Mouse (Mus musculus): ENCODE measurements around the gene Ndufs4.

Gene Ndufs4

DNA sequence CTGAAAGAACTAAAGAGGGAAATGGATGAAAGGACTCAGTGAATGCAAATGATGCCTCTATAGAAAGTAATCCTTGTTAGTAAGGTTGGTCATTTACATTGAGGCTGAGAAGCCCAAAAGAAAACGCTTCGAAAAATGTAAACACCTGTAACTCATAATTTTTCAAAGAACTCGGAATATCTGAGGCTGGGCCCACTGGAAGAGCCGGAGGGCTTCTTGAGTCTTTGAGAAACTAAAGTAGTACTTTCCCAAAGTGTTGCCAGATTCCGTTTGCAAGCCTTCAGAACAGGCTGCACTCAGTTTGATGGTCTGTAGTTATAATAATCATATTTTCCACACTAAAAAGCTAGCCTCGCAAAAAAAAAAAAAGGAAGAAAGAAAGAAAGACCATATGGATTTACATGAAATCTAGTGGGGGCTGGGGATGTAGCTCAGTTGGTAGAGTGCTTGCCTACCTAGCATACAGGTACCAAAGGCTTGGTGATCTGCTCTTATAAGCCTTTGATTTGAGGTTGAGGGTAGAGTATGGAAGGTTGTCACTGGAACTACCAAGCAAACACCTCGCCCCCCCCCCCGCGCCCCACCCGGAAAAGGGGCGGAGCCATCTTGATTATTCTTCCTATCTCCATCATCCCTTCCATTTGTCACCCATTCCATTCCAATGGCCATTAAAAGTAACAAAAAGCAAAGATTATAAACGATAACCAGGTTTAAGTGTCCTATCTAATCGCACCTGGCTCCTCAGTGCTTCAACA is at the start of gene Ndufs4:
Ndufs4 (minus strand) TSS at position 48 of the 755 bp plus-strand sequence.
- peak; percentile 42 for ATAC-seq (ENCODE audit: low TSS enrichment)

DNA sequence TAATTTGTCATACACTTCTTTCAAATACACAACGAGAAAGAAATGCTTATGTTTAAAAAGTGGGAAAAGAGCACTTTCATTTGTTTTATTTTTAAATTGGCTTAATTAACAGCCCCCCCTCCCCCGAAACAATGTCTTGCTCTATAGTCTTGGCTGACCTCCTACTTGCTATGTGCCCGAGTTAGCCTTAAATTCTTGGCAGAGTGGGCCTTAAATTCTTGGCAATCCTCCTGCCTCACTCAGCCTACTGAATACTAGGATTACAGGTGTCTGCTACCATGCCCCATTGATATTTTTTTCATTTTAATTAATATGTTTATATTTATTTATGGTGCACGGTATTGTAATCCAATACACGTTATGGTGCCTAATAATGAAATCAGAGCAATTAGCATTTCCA is 44.4 kb upstream of the Ndufs4 start:
- no peak for ATAC-seq (ENCODE audit: low TSS enrichment)

DNA sequence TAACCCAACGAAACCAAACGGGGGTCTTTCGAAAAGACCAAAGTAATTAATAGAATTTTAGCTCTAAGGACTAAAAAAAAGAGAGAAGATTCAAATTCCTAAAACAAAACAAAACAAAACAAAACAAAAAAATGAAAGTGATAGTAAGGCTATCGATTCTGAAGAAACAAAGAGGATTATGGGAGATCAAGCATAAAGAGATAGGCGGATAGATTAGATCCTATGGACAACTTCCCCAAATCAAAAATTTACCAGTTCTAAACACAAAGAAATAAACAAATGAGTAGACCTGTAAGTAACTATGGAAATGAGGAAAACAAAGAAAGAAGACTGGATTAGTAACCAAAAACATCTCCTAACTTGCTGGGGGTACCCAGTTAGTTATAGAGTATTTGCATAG is 37.2 kb upstream of the Ndufs4 start:
- no peak for ATAC-seq (ENCODE audit: low TSS enrichment)

DNA sequence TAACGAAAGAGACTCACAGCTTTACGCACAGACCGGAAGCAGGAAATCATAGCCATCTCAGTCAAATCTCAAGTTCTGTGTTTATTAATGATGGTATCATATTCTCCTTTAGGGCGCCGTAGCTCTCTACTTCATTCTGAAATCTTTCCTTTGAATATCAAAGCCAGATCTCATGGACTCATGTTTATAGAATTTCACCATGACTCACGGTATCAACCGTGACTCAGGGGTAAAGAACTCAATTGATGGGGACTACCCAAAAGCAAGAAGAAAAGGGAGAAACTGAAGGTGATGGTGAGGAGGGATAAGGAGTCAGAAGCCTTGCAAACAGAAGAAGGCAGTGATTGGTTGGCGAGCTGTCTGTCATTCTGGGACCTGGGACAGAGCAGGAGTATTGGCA is 32.2 kb upstream of the Ndufs4 start:
- ATAC-seq (ENCODE audit: low TSS enrichment): no peak

DNA sequence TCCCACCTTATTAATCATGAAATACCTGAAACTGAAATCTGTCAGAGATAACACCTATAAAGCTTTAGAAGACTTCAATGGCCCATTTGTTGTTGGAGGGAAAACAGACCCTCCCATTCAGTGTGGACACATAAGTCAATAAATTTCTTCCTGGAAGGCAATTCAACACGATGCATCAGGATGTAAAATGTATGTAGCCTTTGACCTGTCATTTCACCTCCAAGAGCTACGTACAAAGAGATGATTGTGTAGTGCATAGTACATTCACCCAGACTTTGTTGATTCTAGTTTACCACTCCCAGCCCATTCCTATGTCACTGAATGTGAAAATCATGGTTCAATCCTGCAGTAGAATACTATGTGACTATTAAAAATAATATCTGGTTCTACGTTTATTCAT is 31.3 kb upstream of the Ndufs4 start:
- no peak for ATAC-seq (ENCODE audit: low TSS enrichment)

DNA sequence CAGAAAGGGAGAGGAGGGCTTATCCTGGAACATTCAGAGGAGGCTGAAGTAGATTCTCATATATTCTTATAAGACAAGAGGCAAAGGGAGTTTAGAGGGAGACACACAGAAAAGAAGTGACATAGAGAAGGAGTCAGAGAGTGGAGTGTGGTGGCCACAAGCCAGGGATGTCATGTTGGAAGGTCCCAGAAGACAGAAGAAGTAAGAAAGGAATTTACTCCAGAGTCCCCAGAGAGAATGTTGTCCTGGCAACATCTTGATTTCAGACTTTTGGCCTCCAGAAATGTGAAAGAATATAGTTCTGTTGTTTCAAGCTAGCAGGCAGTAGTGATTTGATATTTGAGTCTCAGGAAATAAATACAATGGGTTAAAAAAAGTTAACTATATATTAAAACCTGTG is 24.3 kb upstream of the Ndufs4 start:
- no peak for ATAC-seq (ENCODE audit: low TSS enrichment)

DNA sequence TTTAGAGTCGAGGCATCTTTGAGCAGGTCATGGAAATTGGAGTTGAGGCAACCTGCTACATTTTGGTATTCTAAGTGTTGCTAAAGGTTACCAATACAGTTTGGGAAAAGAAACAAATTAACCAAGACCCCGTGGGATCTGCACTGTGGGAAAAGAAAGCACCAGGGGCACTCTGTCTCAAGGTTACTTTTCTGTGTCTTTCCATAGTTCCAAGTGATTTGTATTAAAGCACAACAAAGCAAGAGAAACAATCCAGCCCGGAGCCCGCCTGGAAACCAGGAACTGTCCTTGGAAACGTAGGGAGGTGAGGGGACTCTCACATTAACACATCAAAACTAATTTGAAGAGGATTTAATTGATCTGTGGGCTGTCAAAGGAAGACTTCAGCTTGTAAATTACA is 18.8 kb upstream of the Ndufs4 start:
- ATAC-seq (ENCODE audit: low TSS enrichment): no peak

DNA sequence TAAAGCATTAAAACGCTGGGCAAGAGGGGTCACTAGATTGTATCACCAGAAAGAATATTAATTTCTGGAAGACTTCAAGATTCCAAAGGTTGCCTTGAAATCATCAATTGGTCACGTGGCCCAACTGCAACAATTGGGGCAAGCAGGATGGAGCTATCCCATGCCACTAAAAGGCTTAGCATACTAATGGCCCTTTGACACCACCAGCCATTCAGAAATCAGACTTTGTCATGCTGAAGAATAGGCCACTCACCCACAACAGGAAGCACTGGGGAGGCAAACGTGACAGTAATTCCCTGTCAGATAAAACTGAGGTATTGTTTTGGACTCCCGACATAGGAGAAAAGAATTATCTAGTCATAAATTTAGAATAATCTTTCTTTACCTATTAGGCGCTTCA is 18.4 kb upstream of the Ndufs4 start:
- no peak for ATAC-seq (ENCODE audit: low TSS enrichment)

DNA sequence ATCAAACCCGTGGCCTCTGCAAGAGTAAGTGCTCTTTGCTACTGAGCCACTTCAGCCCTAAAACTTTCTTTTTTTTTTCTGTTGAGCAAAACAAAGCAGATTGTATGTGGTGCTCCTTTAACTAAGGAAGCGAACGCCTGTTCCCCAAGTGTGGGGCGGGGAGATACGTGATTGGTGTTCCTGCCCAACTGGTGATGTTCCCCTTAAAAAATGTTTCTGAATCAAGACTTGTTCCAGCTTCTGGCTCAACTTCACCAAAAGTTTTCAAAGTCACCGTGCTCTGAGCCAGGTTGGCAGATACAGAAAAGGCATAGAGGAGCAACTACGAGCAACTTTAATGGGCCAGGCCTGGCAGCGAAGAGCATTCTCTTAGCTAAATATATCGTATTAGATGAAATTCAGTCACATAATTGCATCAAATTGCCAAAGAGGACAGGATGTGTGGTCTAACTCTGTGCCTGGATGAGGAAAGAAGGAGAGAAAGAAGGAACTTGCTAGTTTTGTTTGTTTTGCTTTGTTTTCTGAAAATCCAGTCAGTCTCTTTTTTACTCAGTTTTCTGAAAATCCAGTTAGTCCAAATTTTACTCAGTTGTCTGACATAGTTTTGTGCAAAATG is 17.1 kb upstream of the Ndufs4 start:
- no peak for ATAC-seq (ENCODE audit: low TSS enrichment)

DNA sequence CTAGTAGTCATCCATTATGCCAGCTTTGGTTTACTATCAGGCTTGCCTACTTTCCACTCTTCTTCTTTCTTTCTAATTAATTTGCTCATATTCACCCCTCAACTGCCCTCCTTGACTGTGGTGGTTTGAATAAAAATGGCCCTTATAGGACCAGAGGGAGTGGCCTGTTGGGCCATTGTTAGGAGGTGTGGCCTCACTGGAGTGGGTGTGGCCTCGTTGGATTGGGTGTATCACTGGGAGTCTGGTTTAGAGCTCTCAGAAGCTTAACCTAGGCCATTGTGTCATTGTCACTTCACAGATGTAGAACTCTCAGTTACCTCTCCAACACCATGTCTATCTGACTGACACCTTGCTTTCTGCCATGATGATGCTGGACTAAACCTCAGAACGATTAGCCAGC is 10.8 kb upstream of the Ndufs4 start:
- ATAC-seq (ENCODE audit: low TSS enrichment): no peak

DNA sequence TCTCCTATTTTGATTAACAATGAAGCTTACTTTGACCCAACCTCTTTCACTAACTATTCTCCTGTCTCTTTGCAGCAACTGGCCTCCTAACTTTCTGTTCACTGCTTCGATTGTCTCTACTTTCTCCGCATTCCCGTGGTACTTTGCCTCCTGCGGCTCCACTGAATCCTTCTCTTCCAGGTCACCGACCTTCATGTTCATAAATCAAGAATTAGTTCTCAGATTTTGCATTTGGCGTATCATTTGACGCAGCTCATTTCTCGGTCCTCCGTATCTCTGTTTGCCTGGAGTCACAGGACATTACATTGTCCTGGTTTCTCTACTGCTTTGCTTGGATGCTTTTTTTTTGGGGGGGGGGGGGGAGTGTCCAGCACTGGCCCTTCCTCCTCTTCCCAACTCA is 9.2 kb upstream of the Ndufs4 start:
- no peak for ATAC-seq (ENCODE audit: low TSS enrichment)

DNA sequence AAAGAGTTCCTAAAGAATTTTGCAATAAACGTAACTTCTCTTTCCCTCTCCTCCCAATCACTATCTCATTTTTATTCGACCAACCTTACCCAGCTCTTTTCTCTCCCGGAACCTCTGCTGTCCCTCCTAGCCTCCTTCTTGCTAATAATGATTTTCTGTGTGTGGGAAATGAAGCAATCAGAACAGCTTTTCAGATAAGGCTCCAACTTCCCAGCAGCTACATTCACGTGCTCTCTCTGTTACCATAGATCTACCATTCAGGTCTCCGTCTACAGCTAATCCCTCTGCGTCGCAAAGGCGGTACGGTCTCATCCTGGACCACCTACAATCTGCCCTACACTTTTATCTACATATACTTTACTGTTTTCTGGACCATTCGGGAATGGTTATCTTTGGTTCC is 8.8 kb upstream of the Ndufs4 start:
- ATAC-seq (ENCODE audit: low TSS enrichment): no peak

DNA sequence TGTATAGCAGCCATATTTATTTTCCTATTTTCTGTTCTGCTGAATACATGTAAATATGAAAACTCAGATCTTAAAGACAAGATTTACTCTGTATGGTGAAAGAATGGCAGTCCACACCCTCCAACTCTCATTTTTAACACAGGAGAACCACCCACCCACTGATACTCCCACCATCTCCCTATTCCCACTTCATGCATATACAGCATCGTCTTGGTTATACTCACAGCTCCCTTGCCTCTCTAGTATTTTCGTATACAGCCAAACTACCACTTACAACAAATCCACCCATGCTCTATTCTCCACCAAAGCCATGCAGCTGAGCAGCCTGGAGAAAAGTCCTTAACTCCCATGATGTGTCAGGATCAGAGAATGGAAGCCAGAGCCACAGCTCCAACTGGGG is 6.7 kb upstream of the Ndufs4 start:
- ATAC-seq (ENCODE audit: low TSS enrichment): peak; percentile 85

DNA sequence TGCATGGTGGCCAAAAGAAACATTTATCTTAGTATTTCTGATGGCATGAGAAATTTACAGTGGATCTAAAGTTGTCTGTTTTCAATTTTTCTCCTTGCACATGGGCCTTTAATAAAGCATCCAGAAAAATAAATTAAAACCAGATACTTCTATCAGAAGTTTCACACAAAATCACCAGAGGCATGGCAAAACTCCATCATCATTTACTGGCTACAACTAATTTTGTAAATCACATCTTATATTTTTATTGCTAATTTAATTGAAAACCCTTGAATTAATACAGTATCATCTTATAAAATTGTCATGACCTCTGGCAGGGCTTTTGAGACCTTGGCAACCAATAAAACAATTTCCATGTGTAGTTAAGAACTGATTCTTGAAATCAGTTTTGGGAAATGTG is 4.4 kb upstream of the Ndufs4 start:
- no peak for ATAC-seq (ENCODE audit: low TSS enrichment)

DNA sequence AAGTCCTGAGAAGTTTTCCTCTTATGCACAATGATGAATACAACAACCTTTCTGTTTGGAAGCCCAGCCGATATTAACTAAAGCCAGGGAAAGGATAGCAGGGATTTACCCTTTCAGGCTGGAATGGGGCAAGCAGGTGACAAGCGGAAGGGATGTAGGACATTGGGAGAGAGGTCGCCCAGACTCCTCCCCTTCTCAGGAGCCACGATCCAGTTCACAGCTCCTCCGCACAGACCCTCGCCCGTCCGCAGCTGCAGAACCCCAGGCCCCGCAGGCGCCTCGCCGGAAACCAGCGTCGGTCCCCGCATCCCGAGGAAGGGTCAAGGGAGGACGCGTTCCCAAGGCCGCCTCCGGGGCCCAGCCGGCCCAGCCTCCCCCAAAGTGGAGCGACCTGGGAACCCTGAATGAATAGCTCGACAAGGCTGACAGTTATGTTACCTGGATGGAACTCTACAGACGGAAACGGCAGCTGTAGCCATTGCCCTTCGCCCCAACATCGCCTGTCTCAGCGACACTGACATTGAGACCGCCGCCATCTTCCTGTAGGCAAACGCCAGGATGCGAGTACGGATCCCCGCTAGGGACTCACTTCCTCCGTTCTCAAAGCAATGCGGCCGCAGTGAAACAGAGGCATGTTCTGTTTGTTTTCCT is 412 bp downstream of the Ndufs4 start:
- ATAC-seq (ENCODE audit: low TSS enrichment): peak; percentile 94

DNA sequence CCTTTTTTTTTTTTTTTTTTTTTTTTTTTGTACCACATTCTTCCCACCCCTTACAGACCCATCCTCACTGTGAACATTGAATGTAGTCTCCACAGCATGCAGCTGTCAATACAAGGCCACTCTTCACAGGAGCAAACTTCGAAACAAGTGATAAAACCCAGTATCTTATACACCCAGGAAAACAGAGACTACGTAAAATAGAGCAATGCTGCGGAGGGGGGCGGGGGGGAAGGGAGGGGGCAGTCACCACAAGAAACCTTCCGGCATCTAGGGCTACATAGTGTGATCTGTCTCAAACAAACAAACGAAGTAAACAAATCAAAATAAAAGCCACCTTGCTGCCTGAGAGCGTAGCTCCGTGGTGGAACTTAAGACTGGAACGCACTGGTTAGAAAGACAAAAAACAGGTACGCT is 977 bp downstream of the Ndufs4 start:
- ATAC-seq (ENCODE audit: low TSS enrichment): peak; percentile 31

DNA sequence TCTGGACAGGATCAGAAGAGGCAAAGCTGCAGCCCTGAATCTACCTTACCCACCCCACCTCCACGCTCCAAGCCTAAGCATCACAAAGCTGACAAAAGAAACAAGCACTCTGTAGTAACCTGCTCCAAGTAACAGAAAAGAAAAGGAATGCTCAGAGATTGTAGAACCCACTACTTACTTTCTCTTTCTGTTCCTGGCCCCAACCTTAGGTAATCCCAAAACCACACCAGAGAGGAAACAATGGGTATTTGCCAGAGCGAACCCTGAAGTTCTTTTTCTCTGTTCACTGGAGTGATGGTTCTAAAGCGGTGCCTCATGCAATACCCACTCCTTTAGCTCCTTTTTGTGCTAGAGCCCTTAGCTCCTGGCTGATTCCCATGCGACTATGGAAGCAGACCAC is 11.5 kb downstream of the Ndufs4 start:
- ATAC-seq (ENCODE audit: low TSS enrichment): no peak

DNA sequence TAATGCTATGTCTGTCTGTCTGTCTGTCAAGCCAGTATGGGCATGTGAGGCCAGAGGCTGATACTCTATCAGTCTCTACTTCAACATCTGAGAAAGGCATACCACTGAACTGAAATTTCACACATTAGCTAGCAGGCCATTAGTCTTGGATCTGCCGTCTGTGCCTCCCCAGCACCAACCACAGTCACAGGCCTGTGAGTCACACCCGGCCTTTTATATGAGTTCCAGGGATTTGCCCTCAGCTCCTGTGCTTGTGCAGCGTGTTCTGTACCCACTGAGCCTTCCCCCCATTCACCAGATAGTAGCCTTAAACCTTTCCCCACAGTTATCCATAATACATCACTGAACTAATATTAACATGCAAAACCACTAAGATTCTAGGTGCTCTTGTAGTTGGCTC is 26.0 kb downstream of the Ndufs4 start:
- peak; percentile 62 for ATAC-seq (ENCODE audit: low TSS enrichment)

DNA sequence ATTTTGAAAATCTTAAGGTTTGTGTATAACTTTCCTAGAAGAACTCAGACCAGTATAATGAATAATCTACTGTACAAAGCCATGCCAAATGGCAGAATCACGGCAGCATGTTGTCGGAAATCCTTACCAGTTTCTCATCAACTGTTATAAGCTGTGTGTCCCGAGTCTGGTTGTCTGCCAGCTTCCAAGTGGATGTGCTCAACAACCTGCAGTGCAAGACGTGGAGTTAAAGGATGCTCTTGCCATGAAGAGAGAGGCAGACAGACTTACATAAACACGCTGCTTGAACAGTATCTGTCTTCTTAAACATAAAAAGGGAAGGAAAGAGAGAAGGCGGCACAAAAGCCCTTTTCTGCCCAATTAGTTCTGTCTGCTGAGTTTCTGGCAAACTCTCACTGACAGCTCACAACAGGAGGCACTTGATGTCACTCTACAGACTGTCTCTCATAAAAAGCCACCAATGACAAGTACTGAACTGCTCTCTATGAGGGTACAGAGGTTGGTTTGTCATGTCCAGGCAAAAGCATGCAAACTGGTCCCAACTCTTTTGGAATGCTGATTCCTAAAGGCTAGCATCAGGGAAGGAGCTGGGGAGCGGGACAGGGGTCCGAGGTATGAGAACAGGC is 36.6 kb downstream of the Ndufs4 start:
- peak; percentile 78 for ATAC-seq (ENCODE audit: low TSS enrichment)

DNA sequence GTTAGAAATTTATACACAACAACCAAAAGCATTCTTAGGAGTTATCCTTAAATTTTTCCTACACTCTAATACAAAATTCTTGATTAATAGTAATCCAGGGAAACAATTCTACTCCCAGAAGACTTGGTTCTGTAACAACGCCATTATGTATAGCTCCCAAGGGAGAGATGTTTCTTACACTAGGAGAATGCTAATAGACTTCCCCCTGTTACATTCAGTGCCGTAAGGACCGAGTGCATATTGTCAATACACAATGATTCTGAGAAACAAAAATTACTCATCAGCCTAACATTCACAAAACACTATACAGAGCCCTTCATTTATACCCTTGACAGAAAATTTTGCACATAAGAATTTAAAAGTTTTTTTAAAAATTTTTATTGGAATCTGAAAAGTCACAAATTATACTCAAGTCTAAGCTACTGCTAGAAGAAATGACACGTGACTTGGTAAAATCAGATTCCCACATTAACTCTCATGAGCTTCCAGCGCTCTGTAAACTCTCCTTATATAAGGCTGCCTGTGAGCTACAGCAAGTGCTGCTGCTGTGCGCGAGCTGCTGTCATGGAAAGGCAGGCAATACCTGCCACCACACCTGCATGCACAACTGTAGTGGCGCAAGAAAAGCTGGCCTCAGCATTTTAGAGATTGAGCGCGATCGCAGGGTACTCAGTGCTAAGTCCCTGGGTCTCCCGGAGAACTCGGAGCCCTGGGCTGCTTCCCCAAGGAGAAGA is 42.9 kb downstream of the Ndufs4 start:
- ATAC-seq (ENCODE audit: low TSS enrichment): peak; percentile 70

DNA sequence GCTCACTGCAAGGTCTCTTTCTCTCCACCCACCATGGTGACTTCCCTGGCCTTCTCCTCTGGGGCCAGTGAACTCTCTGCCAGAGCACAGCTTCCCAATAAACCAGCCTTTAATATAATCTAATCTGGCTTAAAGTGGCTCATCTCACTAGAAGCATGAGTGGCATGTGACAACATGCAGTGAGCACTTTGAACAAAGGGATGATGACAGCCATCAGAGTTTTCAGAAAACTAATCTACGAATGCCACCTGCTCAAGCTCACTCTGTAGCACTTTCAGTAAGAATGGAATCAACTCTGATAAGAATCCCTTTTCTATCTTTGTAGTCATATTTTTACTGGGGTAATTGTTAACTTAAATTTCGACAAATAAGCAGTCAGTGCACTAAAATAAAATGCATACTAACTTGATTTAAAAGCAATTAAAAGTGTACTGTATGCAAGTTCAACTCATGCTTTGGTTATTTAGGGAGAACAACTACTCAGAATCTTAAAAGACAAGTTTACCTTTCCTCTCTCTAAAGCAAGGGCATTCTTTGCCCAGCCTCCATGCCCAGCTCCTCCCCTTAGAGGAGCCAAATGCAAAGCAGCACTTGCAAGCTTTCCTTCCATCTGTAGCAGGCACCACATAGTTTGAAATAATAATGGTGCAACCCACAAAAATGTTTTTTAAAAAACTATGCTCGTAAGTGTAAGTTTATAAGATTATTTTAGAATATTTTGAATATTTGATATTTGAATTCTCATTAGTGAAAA is 43.7 kb downstream of the Ndufs4 start:
- ATAC-seq (ENCODE audit: low TSS enrichment): no peak

Data from frontal cortex, adult (tissue).